Mouse (Mus musculus) kidney, adult 2 months (tissue): Measurements from ENCODE around the gene Myo1e. TPM values are rescaled to one million over a fixed set of nuclear protein-coding genes. Genes with fewer than 3 reads are reported as not detected.

Experiments
- DNase-seq: peaks from one replicate; pipeline ENCODE4 v3.0.0; 2021
- H3K27ac ChIP-seq: fragments of 200-500 bp; 2 replicates; pipeline ENCODE4 v1.5.1; 2012; ENCODE audit warnings: low read depth, low read length, control low read depth, inconsistent platforms; ENCODE audit not compliant: insufficient read depth
- H3K27me3 ChIP-seq: fragments of 200-500 bp; replicated peaks from 2 replicates; pipeline ENCODE4 v1.6.1; 2012; ENCODE audit warnings: mild to moderate bottlenecking, moderate library complexity, low read length, inconsistent platforms; ENCODE audit not compliant: control insufficient read depth, insufficient read depth
- H3K36me3 ChIP-seq: fragments of 200-500 bp; 2 replicates; pipeline ENCODE4 v1.6.1; 2012; ENCODE audit warnings: mild to moderate bottlenecking, moderate library complexity, low read length, inconsistent platforms; ENCODE audit not compliant: control insufficient read depth, insufficient read depth
- H3K4me1 ChIP-seq: fragments of 200-500 bp; 2 replicates; pipeline ENCODE4 v1.6.1; 2011; ENCODE audit warnings: low read length; ENCODE audit not compliant: control insufficient read depth, insufficient read depth
- H3K4me3 ChIP-seq: fragments of 200-500 bp; 2 replicates; pipeline ENCODE4 v1.5.1; 2011; ENCODE audit warnings: mild to moderate bottlenecking, low read depth, low read length, control low read depth; ENCODE audit not compliant: insufficient read depth
- CTCF ChIP-seq: fragments of 200-500 bp; conservative IDR thresholded peaks from 2 replicates; pipeline ENCODE4 v1.5.1; 2011; ENCODE audit warnings: low read depth, mild to moderate bottlenecking, control low read depth, low read length, moderate library complexity, mixed read lengths; ENCODE audit not compliant: insufficient read depth, insufficient read length
- POLR2A ChIP-seq: fragments of 200-500 bp; IDR thresholded peaks from one replicate; pipeline ENCODE4 v1.6.1; 2011; ENCODE audit warnings: low read depth, low read length, control low read depth
- WGBS: fragments of 180-500 bp; shearing (Covaris S2); methylation state at CpG from one replicate; pipeline ENCODE4 v1.1.7; 2018; 5-methylcytosine and 5-hydroxymethylcytosine counted together
- polyA plus RNA-seq: library from polyadenylated mRNA; depleted of rRNA; stranded (reverse); fragments of >200 nt; gene quantifications from 2 replicates; pipeline ENCODE4 v1.2.3, GENCODE M21; 2012

The Myo1e gene
- polyA plus RNA-seq, 1 experiment, result 14.5 TPM

DNA sequence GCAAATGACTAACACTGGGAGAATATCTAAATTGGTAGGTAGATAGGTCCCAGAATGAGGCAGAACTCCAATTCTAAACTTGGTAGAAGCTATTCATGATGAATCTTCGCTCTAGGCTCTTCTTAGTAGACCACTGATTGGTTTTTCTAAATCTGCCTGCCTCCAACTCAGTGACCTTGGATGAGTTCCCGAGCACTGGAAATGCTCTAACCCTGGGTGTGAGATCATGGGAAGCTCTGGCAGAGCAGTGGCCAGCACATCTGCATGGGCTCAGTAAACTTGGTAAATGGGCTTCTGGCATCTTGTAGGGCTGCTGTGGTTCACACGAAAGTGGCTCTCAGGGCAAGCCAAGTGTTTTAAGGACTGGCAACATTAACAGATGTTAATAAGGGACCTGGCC is 199.4 kb downstream of the Myo1e start:
- WGBS, result 77% methylated on average over 3 of the region's 3 CpGs
- Histone ChIP-seq H3K27me3 (no peaks in the 10 kb centered on the region), H3K27ac (no peak overlapping the region), H3K36me3 (no peaks in the 10 kb centered on the region), H3K4me1 (no peaks in the 10 kb centered on the region), H3K4me3 (no peak overlapping the region)
- TF ChIP-seq CTCF (no peak), POLR2A (no peak)
- no peak for DNase-seq

DNA sequence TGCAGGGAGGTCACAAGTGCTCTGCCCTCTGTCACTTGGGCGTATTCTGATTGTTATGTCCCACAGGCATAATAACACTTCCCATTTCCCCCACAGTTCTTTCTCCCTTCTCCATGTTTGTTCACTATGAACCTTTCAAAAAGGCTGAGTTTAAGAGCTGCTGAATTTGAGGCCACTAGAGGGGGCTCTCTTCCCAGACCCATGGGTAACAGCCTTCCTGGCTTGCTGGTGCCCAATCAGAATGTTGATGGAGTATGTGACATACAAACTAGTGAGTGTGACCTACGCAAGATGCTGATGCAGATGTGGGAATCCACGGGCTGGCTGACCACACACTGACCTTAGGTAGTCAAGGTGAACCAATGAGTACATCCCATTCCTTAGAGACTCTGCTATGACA is 201.6 kb downstream of the Myo1e start:
- Histone ChIP-seq H3K4me1 (no peaks in the 10 kb centered on the region), H3K4me3 (no peak overlapping the region), H3K27me3 (no peaks in the 10 kb centered on the region), H3K27ac (no peak overlapping the region), H3K36me3 (no peaks in the 10 kb centered on the region)
- 78% methylated on average over 3 of the region's 3 CpGs for WGBS
- peak; percentile 51 for DNase-seq
- TF ChIP-seq POLR2A, result no peak
- peak; percentile 57 for TF ChIP-seq CTCF

DNA sequence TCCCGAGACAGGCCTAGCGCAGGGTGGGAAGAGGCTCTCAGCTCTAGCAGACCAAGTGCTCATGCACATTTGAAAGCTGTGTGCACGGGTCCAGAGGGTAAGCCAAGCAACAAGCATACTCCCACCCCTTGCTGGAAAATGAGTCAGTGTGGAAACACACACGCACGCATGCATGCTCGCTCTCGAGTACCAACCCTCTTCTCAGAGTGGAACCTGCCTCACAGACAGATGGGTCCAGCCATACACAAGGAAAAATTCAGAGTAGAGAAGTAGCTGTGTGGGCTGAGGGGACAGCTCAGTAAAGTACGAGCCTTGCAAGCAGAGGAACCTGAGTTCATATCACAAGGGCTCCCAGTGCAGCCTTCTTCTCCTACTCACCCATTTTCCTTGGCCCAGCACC is 202.6 kb downstream of the Myo1e start:
- no peak overlapping the region for H3K27ac ChIP-seq
- no peak overlapping the region for H3K4me3 ChIP-seq
- TF ChIP-seq POLR2A (no peak), CTCF (no peak)
- no peaks in the 10 kb centered on the region for H3K4me1 ChIP-seq
- DNase-seq, result no peak
- H3K27me3 ChIP-seq, result no peaks in the 10 kb centered on the region
- H3K36me3 ChIP-seq, result no peaks in the 10 kb centered on the region
- 96% methylated on average over 8 of the region's 8 CpGs for WGBS

DNA sequence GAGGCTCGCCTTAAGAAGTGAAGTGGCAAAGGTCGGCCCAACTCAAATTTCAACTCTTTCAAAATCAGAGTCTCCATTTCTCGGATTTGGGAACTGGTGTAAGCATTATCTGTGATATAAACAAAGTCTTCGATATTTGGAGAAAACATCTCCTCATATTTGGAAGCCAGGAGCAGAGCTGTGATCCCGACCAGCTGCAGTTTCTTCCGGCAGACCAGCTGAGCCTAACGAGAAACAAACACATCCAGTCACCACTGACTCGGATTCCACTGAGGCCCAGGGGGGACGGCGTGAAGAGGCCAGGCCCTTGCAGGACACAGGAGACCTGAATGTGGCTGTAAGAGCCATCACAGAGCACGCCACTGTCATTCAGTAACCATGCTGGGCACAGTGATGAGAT is 203.5 kb downstream of the Myo1e start:
- Histone ChIP-seq H3K27ac (no peak overlapping the region), H3K27me3 (no peaks in the 10 kb centered on the region), H3K4me3 (no peak overlapping the region), H3K36me3 (no peaks in the 10 kb centered on the region), H3K4me1 (0 out of 2 replicates have a peak, but pooled peaks cover 2% of the 10 kb centered on the region)
- DNase-seq, result no peak
- TF ChIP-seq POLR2A, result no peak
- TF ChIP-seq CTCF, result no peak
- 70% methylated on average over 11 of the region's 11 CpGs for WGBS

DNA sequence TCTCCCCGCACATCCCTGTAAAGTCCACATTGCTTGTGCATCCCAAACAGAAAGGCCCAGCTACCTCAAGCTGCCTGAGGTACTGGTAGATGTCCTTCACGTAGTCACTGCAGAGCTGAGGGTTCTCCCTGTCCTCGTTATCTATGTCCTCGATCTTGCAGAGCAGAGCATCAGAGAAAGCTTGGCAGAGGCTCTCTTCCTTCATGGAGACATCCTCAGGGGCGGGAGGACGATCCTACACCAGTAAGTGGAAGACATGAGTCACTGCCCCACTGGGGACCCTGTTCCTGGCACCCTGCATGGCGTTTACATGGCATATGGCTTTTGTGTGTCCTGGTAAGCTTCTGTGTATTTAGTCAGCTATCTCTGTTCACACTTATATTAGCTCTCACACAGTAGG is 205.9 kb downstream of the Myo1e start:
- Histone ChIP-seq H3K4me1 (0 out of 2 replicates have a peak, but pooled peaks cover 2% of the 10 kb centered on the region), H3K27ac (no peak overlapping the region), H3K27me3 (no peaks in the 10 kb centered on the region), H3K36me3 (no peaks in the 10 kb centered on the region), H3K4me3 (no peak overlapping the region)
- no peak for DNase-seq
- WGBS, result 80% methylated on average over 7 of the region's 7 CpGs
- no peak for TF ChIP-seq POLR2A
- no peak for TF ChIP-seq CTCF

DNA sequence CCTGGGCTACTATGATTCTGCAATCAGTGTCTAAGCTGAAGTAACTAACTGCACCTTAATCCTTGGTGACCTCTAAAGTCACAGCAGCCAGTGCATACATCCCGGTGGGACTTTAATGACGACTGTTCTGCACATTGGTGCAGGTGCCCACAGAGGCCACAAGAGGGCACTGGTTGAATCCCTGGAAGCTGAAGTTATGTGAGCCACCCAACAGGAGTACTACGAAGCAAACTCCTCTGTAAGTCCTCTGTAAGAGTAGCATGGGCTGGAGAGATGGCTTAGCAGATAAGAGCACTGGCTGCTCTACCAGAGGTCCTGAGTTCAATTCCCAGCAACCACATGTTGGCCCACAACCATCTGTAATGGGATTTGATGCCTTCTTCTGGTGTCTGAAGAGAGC is 209.3 kb downstream of the Myo1e start:
- Histone ChIP-seq H3K4me1 (0 out of 2 replicates have a peak, but pooled peaks cover 2% of the 10 kb centered on the region), H3K27me3 (no peaks in the 10 kb centered on the region), H3K27ac (no peak overlapping the region), H3K36me3 (no peaks in the 10 kb centered on the region), H3K4me3 (no peak overlapping the region)
- DNase-seq, result no peak
- TF ChIP-seq POLR2A, result no peak
- peak; percentile 55 for TF ChIP-seq CTCF
- 71% methylated on average over 3 of the region's 3 CpGs for WGBS

DNA sequence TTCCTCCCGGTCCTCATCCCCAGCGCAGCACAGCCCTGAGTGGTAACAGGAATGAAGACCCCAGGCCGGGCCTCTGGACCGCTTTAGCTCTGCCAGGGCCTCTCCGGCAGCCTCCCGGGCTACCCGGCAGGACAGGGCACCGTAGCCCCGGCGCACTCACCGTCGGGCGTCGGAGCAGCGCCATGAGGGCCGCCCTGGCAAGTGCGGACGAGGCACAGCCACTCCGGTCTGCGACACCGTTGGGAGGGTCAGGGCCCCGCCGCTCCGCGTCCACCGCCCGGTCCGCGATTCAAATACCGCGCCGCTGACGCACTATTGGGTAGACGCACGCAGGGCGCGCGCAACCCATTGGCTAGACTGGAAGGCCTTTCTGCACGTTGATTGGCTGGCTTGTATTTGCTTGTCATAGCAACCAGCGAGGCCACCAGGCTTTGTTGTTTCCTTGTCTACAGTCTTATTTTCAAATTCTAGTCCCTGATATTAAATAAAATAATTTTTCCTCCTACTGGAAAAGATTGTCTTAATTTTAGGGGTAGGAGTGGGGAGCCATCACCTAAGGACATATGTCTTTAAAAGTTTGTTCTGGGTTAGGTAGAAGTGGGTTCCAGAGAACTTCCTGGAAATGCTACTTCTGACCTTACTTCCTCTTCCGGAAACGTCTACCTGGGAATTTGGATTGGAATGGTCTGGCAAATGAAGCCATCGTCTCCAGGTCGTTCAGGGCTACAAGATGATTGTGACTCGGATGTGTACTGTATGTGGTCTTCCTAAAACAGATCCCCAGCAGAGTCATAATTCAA is 214.3 kb downstream of the Myo1e start, which contains the start of gene Ccnb2:
Gene Ccnb2, minus strand, starts transcription at position 291 of the 800 bp plus-strand sequence.
- Histone ChIP-seq H3K36me3 (peaks cover 6% of the 10 kb centered on the region), H3K27me3 (no peaks in the 10 kb centered on the region), H3K4me3 (peak within 1 kb of the TSS; percentile 36), H3K4me1 (0 out of 2 replicates have a peak, but pooled peaks cover 2% of the 10 kb centered on the region), H3K27ac (no peak within 1 kb of the TSS)
- no peak for TF ChIP-seq CTCF
- no peak for TF ChIP-seq POLR2A
- peak; percentile 94 for DNase-seq
- WGBS, result 3% methylated on average over 45 of the region's 45 CpGs

DNA sequence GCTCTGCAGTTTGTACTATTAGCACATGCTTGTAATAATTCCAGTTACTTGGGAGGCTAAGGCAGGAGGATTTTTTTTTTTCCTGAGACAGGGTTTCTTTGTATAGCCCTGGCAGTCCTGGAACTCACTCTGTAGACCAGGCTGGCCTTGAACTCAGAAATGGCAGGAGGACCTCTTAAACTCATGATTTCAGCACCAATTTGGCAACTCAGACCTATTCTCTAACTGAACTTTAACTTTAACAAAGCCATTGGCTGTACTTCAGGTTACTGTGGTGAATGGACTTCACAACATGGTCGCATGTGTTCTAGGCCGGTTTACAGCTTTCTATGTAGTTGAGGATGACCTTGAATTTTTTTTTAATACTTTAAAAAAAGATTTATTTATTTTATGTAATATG is 215.5 kb downstream of the Myo1e start:
- WGBS, result 91% methylated on average over 2 of the region's 2 CpGs
- no peak for DNase-seq
- TF ChIP-seq CTCF (no peak), POLR2A (no peak)
- Histone ChIP-seq H3K27me3 (no peaks in the 10 kb centered on the region), H3K4me3 (no peak overlapping the region), H3K27ac (no peak overlapping the region), H3K4me1 (0 out of 2 replicates have a peak, but pooled peaks cover 2% of the 10 kb centered on the region), H3K36me3 (peaks cover 6% of the 10 kb centered on the region)
